Mouse (Mus musculus): Measurements from ENCODE around the gene Tmem106a. TPM values are rescaled to one million over a fixed set of nuclear protein-coding genes. Genes with fewer than 3 reads are reported as not detected.
"Not testable (repeated sequence)": the region's sequence is repeated elsewhere in the genome, so short reads cannot be mapped to it uniquely, and the experiment has no call there.

Gene Tmem106a
- total RNA-seq (2021), result 10 to 100 TPM; 19.2 to 21.0 TPM
- long read RNA-seq, experiment 1, transcript Tmem106a-201 (9 exons, 2,304 nt), result major isoform, 6 of 10 reads
- long read RNA-seq, experiment 1, partial matches to known transcripts, result 2 of 10 reads
- long read RNA-seq, experiment 1, other reads (novel, unspliced or antisense), result 1 of 10 reads
- long read RNA-seq, experiment 2, transcript Tmem106a-201 (9 exons, 2,304 nt), result major isoform, 19 of 30 reads
- long read RNA-seq, experiment 2, partial matches to known transcripts, result 3 of 30 reads
- long read RNA-seq, experiment 2, other reads (novel, unspliced or antisense), result 6 of 30 reads

DNA sequence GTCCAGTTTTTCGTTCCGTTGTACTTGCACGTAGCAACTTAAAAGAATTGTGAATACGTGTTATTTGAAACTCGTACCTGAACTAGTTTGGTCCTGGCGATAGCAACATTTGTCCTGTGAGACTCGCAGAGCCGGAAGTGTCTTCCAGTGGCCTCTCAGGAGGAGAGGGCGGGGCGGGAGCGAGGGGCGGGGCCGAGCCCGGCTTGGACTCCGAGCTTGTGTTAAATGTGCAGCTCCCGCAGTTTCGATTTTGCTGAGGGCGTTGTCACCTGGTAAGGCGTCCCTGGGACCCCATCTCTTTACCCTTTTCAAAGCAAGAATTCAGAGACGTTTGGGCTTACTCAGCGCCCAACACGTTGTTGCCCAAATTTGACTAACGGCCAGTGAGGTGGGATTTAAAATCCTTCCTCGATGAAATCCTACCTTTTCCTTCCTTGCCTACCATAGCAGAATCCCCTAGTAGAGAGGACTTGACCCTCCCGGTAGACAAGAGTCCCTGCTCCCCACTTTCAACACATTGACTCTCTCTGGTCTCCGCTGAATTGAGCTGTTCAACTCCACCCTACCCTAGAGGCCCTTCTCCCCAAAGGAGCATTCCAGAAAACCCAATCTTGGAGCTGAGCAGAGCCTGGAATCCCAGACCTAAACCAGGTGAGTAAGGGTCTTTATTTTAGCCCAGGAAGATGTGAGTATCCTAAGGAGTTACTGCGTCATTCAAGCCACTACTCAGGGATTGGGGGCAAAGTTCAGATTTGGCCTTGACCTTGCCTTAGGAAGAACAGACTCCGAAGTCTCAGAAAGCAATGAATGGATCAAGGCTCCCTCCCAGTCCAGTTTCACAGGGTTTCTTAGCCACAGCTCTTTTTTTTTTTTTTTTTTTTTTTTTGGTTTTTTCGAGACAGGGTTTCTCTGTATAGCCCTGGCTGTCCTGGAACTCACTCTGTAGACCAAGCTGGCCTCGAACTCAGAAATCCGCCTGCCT is at the start of gene Tmem106a:
Gene Tmem106a (plus strand): TSS at position 189 of the 982 bp plus-strand sequence.
- DNase-seq (ENCODE audit: low spot score in 2 of 2), result peak; percentile 52 to 73

DNA sequence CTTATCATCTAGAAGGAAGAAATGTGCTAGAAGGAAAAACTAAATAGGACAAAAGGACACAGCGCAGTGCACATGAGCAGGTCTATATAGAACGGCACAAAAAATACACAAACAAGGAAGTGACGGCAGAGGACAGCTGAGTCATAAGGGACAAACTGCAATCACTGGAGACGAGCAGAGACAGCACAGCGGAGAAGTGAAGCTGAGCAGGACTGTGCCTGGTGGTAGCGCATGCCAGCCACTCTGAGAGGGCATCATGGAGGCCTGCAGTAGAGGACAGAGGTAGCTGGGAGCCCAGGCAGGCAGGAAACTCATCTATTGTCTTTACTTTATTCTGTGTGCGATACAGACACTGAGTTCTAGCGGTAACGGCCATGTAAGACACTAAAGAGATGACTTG is 38.5 kb upstream of the Tmem106a start:
- no peak for DNase-seq (ENCODE audit: low spot score in 2 of 2)

DNA sequence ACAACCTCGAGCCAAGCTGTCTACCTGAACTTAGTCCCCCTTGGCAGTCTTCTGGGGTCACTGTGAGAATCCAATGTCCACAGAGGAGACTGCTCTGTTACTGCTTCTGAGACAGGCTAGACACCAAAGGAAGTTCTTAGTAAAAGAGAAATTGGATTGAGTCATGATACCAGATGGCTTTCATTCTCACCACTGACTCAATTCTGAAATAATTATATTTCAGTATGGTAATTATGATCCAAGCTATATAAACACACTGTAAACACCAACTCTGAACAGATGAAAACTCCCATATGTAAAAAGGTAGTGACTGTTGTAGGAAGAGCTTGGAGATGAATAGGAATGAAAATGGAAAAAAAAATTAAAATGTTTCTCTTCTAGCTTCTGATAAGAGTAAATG is 37.9 kb upstream of the Tmem106a start:
- no peak for DNase-seq (ENCODE audit: low spot score in 2 of 2)

DNA sequence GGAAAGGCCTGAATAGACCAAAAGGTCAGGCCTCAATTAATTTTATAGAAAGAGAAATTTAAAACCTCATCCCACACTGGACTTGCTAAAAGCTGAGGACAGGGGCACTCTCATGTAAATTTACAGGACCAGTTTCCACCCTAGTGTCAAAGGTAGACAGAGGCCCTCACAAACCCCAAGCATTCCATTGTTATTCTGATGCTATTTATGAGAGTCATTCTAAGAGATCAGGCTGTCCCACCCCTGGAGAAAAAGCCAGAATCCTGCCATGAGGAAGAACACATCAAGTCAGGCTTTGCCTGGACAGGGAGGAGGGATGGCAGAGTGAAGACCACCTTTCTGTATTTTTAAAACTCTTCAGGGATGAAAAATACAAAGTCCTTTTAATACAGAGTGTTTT is 33.5 kb upstream of the Tmem106a start:
- DNase-seq (ENCODE audit: low spot score in 2 of 2), result no peak

DNA sequence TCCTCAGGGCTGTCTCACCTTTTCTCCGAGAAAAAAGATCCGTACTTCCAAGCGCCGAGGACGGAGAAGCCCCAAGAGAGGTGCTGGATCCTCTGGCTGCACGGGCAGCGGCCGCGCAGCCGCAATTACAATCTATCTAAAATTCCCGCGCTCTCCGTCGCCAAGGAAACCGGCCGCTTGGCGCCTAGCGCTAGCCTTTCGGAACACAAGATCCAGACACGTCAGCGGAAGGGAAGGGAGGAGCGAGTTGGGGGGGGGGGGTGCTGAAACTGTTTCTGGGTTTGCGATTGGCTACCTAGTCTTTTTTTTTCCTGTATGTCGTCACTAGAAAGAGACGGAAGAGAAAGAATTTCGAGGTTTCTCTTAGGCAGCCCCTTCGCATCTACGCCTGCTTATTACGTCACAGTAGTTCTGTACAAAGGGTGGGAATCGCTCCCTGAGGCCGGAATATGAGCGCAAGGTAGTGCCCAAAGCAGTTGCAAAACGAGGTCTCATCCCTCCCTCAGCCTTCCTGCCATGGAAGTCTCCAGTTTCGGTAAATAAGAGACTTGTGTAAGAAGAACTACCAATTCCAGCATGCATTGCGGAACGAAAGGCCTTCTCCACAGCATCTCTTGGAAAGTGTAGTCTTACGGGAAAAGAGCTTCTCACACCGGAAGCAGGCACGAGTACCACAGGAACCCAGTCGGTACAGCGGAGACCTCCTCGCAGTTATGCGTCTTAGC is 30.1 kb upstream of the Tmem106a start, which contains the start of the genes Brca1 and Nbr1:
Gene Brca1 (minus strand): TSS at position 205 of the 725 bp plus-strand sequence.
Gene Nbr1 (plus strand): TSS at position 399 of the 725 bp plus-strand sequence.
- peak; percentile 79 to 91 for DNase-seq (ENCODE audit: low spot score in 2 of 2)

DNA sequence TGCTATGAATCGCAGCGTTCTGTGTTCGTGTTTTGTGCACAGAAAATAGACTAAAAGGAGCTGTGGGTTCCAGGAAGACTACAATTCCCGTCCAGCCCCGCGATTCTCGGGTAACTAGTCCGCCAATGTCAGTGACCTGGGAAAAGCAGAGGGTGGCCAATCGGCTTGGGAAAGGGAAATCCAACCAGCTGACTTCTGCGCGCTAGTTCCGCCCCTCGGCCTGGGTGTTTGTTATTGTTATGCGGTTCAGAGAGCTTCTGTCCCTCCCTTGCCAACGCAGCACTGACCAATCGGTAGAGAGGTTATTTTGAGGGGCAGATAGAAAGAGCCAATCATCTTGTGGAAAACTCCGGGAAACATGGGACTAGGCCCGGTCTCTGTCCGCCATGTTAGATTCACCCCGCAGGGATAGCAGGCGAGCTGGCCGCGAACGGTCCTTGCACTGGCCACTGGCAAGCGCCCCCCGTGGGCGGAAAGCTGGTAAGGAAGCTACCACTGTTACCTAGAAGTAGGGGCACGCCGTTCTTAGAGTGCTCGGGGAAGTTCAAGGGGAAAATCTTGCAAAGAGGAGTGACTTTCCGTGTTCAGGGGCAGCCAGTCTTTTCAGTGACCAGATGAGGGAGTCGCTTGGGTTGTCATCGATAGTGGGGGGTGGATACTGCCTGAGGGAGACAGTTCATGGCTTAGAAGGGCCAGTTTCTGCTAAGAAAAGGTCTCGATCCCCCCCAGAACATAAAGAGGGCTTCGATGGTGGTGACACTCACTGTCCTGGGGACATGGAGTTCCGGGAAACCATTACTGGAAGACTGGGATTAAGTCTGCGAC is 29.4 kb upstream of the Tmem106a start:
- peak; percentile 74 to 99 for DNase-seq (ENCODE audit: low spot score in 2 of 2)

DNA sequence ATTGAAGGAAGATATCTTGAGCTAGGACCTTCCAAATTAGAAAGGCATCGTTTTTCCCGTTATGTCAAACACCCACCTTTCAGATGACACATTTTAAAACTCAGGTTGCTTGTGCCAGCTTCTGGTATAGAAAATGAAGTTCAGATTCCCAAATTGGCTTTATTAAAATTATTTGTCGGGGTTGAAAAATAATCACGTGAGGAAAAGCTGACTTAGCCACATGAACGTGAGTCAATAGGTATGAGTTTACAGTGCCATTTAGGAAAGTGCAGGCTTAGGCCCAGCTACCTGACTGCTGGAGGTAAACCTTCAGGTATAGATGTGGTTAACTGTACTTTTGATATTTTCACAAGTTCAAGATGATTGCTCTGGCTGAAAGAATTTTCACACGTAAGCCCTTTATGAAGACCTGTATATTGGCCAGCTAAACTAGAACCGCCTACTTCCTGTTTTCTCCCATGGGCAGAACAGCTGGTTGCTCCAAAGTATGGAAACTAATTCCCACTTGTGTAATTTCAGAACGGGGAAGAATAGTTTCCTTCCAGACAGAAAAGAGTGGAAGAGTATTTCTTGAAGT is 28.6 kb upstream of the Tmem106a start:
- no peak for DNase-seq (ENCODE audit: low spot score in 2 of 2)

DNA sequence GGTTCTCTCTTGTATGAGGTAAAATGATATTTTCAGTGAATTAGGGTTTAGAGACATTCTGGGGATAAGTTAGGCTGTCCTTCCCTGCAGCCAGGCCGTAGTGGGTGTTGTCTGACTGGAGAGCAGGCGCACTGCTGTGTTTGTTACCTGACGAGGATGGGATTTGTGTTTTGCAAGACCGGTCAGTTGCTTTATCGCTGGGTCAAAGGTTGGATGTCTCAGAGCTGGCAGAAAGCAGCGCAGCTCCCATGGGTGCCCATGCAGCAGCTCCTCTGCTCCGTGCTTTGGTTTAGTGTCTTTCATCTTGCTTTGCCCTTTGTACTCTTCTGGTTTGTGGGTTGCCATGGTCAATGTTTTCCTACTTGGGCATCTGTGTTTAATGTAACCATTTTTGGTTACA is 25.5 kb upstream of the Tmem106a start:
- DNase-seq (ENCODE audit: low spot score in 2 of 2), result no peak

DNA sequence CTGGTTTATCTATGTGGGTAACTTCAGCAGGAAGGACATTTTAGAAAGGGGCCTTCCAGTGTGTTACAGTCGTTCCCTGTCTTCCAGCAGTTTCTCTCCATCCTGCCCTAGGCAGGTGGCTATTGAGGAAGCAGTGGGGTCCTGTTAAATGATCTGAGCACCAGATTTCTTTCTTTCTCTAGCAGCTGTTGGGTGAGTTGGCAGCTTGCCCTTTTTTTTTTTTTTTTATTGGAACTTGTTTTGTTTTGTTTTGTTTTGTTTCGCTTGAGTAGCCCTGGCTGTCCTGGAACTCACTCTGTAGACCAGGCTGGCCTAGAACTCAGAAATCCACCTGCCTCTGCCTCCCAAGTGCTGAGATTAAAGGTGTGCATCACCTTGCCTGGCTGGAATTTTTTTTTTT is 25.1 kb upstream of the Tmem106a start:
- DNase-seq (ENCODE audit: low spot score in 2 of 2), result no peak

DNA sequence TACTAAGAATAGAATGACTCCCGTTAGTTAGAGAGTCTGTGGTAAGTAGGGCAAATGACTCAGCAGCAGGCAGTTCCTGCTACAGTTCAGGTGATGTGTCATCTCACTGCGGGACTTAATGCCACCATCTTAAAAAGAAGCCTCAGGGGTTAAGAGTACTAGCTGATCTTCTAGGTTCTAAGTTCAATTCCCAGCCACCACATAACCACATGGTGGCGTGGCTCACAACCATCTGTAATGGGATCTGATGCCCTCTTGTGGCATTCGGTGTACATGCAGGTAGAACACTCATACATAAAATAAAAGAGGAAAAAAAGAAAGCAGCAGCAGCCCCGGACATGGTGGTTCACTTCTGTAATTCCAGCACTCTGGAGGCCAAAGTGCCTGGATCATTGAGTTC is 19.7 kb upstream of the Tmem106a start:
- peak in 1 of 2 experiments; percentile 48 for DNase-seq (ENCODE audit: low spot score in 2 of 2)

DNA sequence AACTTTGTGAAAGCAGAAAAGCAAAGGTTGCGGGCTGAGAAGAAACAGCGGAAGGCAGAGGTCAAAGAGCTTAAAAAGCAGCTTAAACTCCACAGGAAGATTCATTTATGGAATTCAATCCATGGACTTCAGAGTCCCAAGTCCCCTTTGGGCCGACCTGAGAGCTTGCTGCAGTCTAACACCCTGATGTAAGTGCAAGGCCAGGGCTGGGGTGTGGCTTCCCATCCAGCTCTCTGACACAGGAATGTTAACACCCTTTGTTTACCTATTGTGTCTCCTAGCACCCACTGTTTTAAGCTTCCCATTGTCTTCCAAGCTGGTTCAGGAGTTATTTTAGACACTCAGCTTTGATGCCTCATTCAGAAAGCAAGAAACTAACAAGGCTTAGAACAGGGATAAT is 13.6 kb upstream of the Tmem106a start:
- DNase-seq (ENCODE audit: low spot score in 2 of 2), result no peak

DNA sequence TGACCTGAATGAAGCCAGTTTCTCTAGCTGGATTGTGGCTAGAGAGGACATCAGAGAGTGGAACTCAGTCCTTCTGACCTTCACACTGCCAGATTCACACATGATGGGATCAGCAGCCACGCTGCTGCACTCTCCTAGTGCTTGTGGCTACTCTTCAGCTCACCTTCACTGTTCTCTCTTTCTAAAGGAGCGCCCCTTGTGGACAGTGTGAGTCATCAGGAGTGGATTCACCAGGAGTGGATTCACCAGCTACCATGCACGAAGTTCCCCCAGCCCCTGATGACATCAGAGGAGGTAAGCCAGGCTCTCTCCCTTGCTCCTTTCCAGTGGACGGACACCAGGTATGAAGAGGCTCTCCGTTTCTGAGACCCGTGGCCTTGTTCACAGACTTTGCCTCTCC is 5.9 kb upstream of the Tmem106a start:
- DNase-seq (ENCODE audit: low spot score in 2 of 2), result no peak

DNA sequence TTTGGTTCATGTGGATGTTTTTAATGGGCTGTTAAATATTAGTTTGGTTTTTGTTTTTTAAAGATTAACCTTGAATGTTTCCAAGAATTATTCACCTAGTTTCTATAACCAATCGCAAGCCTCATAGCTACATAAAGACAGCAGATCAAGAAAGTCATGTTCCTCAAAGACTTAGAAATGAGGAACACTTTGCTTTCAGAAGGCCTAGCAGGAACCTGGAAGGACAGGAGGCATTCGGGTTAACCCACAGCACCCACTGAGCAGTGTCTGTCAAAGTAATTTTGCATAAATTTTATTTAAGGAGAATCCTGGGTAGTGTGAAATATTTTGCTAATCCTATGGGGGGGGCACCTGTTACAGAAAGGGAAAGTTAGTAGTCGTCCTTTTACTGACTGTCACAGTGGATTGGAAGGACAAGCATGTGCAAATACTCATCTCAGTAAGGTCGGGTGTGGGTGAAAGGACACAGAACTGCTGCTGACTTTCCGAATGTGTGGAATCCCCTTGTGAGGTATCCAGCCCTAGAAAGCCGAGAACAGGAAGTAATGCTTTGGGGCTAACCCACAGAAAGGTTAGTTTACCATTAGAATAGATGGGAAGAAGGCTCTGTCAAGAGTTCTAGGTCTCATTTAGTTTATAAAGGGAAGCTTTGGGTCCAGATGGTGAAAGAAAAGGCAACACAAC is 819 bp upstream of the Tmem106a start:
- no peak for DNase-seq (ENCODE audit: low spot score in 2 of 2)

DNA sequence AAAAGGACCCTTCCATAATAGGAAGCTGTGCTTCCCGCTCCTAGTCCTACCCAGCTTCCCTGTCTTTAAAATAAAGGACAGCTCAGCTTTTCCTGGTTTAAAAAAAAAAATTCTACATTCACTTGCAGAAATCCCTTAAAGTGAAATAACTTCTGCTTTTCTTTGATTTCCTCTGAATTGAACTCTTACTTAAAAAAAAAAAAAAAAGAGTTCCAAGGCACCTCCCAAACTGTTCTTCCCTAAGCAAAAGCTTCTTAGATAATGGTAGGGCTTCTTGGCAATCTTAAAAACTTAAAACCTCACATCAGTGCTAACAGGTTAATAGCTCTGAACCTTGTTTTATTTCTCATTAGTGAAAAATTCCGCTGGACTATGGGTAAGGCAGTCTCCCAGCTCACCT is 1.2 kb downstream of the Tmem106a start:
- DNase-seq (ENCODE audit: low spot score in 2 of 2), result no peak

DNA sequence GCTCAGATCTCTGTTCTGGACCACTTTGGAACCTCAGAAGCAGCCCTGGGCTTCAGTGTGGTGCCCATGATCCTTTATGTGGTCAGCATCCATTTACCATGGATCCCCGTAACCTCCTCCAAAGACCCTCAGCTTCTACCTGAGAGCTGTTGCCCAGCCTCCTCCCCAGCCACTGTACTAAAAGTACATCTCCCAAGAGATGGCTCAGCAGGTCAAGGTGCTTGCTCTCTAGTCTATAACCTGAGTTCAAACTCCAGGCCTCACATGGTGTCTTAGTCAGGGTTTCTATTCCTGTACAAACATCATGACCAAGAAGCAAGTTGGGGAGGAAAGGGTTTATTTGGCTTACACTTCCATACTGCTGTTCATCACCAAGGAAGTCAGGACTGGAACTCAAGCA is 3.0 kb downstream of the Tmem106a start:
- DNase-seq (ENCODE audit: low spot score in 2 of 2), result not testable (repeated sequence)

DNA sequence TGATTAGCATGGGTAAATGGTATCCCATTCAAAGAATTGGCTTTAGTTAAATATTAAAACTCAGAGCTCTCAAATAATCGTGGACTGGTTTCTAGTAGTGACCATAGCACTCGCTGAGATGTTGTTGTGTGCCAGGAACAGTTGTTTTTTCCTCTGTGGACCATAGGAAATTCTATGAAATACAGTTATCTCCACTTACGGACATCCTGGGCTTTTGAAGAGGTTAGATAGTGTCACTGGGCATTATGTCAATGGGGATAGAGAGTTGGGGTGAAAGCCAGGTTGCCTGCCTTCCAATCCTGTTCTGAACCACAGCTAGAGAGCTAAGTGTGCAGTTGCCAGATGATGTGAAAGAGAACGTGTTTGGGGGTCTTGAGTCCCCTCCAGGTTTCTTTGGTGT is 3.8 kb downstream of the Tmem106a start:
- DNase-seq (ENCODE audit: low spot score in 2 of 2), result no peak

DNA sequence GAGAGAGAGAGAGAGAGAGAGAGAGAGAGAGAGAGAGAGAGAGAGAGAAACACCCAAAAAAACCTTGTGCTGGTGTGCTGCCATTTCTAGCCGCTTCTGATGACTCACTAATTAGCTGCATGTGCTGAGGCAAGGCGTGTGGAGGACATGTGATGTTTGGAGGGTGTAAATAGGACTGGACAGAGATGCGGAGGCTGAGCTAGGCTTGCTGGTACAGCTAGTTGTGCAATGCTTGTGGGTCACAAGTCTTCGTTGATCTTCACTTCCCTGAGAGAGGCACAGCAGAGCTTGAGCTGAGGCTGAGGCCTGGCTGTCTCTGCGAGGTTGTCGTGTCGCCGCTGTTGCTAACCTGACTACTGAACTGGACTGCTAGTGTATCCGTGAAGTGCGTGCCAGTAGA is 5.6 kb downstream of the Tmem106a start:
- DNase-seq (ENCODE audit: low spot score in 2 of 2), result no peak

DNA sequence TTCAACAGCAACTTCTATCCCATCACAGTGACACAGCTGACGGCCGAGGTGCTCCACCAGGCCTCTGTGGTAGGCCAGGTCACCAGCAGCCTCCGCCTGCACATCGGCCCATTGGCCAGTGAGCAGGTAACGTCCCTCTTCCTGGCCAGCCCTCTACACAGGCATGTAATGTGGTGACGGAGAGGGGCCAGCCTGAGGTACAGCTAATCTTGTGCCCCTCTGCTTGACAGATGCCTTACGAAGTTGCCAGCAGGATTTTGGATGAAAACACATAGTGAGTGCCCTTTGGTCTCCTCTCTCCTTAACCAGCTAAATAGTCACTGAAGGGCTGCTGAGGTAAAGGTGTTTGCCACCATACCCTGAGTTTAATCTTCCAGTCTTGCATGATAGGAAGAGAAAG is 6.8 kb downstream of the Tmem106a start:
- DNase-seq (ENCODE audit: low spot score in 2 of 2), result no peak

DNA sequence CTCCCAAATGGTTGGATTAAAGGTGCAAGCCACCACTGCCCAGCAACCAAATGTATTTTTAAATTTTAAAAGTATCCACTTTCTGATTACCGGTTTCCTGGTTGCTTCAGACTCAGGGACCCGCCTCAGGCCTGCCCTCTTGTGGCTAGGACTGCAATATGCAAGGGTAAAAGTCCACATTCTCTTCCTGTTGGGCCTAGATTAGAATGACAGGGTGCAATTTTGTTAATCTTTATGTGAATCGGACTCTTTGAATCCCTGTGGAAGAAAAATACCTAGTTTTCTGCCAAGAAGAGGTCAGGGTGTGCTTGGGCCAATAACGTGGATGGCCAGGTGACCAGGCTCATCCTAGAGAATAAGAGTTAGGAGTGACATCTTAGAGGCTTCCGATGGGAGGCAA is 7.4 kb downstream of the Tmem106a start:
- DNase-seq (ENCODE audit: low spot score in 2 of 2), result peak in 1 of 2 experiments; percentile 54
